Mouse (Mus musculus) retina, postnatal 1 day (tissue): ENCODE measurements around the gene Stim1.

Experiments
- DNase-seq: peaks from one replicate; pipeline ENCODE4 v3.0.0-alpha.2; 2012

Gene Stim1

DNA sequence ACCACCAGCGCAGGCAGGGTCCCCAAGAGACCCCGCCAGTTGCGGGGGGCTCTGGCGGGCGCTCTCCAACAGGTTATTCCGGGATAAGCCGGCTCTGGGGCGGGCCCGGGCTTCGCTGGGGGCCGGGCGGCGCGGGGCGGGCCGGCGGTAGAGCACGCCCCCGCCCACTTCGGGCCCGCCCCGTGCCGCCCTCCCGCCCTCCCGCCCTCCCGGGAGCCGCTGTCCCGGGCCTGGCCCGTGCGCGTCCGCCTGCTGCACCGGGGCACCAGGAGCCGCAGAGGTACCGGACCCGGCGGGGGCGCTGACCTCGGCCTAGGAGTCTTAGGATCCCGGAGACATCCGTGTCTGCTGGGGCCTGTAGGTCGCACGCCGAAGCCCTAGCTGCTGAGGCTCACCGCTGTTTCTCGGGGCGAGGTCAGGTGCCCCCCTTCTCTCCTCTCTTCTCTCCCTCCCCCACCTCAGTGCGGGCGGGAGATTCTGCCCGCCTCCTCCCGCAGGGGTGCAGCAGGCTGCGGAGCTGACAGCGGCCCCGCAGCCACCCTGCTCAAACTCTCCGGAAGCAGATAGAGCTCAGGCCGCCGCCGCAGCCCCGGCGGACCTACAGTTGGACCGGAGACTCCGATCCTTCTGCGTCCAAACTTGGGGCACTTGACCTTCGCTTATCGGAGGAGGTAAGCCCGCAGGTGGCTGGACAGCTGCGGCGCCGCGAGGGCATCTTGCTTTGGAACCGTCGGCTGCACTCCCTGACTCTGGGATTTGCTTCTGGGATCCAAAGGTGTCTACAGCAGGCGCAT lies at the start of gene Stim1:
Gene Stim1, plus strand, starts transcription at position 206 of the 794 bp plus-strand sequence.
- DNase-seq, result peak; percentile 73

DNA sequence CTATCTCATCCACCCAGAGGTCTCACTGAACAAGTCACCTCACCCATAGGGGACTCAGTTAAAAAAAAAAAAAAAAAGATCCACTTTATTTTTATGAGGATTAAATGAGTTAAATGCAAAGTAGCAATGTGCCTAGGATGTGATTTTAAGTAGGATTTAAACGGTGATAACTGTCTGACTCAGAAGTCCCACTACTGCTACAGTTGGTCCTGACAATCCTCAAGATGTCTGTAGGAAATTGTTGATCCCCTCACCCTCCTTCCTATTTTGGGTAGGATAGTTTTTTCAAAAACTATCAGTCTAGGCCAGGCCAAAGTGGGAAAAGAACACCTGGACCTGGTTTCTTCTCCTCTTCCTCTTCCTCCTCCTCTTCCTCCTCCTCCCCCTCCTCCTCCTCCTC lies 45.7 kb upstream of the Stim1 start:
- DNase-seq, result no peak

DNA sequence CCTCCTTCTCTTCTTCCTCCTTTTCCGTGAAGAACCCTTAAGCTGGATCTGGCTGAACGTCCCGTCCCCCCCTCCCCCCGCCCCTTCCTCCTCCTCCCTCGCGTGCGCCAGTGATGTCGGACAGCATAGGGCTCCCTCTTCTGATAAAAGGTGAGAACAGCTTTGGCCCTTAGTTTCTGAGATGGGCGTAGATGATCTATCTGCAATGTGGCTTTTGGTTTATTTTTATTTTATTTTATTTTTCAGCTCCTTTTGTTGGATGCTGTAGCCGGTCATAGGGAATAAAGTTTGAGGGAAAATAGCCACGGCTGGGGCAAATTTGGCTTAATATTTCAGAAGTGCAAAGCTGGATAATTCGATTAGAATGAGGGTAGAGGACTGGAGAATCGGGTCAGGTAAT lies 45.3 kb upstream of the Stim1 start:
- peak; percentile 82 for DNase-seq

DNA sequence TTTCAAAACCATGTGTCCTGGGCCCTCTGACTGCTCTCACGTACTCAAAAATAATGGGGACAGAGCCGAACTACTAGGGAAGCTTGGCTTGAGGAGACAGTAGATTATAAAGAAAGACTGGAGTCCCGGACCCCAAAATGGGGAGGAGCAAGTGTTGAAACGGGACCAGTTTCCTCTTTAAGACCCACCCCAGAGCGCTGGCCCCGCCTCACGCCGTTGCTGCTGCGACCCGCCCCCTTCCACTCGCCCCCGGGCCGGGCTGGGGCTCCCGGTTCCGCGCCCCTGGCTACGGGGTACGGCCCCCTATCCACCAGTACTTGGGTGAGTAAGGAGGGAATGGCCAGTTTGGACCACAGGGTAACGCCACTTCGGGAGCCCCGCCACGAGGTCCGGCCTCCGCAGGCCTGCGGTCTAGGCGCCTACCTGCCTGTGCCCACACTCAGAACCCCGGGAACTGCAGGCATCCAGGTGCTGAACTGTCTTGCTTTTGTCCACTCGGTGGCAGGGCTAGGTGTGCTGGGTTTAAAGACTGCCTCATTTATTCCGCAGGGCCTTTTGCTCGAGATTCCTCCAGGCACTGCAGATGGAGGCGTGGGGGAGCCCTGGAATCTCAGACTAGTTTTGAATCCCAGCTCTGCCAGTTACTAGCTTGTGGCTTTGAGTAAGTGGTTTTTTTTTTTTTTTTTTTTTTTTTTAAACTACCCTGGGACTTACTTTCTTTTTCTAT lies 44.6 kb upstream of the Stim1 start:
- DNase-seq, result peak; percentile 61

DNA sequence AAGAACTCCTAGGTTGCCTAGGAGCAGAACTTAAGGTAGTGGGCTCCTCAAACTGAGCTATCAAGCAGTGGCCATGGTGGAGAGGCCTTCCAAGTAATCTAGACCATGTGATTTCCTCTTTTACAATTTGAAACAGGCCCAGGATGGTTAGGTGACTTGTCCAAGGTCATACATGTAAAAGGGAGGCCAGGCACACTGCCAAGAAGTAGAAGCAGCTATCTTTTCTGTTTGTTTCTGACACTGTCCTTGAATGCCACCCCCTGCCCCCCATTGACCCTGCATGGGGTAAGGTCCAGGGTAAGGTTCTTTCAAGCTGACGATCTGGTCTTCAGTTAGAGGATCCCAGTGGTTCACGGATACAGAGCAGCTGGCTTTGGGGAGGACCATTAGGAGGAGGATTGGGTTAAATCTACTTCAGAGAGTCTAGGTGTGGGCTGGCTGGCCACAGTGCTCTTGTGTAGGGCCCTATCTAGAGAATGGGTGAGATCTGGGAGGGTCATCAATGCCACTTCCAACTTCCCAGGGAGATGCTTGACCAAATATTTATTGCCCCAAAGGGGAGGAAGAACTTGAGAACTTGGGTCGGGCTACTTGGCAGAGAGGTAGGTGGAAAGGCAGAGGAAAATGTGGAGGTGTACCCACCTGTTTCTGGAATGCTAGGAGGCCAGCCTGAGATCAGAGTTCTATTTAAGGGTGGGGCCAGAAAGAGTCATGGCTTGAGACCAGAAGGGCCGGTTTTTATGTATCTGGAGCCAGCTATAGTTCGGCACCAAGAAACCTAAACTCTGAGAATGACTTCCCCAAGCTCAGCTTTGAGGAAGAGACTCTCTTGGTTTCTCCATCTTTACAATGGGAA lies 43.5 kb upstream of the Stim1 start:
- no peak for DNase-seq

DNA sequence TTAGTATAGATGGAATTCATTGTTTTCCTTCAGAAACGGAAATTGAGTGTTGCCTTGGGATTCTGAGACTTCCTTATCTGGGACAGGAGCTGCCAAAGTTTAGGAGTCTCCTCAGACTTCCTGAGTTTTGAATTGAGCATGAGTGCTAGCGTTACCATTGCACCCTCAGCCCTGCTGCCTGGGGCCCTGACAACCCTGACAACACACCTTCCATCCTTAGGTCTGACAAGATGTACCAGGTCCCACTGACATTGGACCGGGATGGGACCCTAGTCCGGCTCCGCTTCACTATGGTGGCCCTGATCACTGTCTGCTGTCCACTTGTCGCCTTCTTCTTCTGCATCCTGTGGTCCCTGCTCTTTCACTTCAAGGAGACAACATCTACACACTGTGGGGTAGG lies 41.6 kb upstream of the Stim1 start:
- no peak for DNase-seq

DNA sequence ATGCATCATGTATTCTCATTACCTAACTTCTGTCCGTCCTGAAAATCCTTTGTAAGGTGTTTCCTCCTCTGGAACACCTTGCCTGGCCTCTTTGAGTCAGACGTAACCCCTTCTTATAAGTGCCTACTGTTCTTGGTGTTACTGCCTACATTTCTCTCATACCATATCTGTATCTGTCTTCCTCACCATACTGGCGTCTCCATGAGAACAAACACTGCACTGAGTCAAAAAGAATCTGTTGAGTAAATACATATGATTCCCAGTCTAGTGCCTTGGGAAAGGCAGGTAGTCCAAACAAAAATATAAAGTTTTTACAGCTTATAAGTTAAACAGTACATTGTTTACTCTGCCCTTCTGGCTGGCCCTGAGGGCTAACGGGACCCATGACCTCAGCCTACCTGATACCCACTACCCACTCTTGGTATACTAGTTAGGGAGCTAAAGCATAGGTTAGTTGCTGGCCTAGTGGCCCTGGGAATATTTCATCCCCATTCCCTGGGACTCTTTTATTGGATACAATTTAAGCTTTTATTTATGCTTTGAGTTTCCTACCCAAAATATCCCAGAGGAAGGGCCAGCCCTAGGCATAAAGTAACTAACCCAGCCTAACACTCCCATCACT lies 39.4 kb upstream of the Stim1 start:
- DNase-seq, result no peak

DNA sequence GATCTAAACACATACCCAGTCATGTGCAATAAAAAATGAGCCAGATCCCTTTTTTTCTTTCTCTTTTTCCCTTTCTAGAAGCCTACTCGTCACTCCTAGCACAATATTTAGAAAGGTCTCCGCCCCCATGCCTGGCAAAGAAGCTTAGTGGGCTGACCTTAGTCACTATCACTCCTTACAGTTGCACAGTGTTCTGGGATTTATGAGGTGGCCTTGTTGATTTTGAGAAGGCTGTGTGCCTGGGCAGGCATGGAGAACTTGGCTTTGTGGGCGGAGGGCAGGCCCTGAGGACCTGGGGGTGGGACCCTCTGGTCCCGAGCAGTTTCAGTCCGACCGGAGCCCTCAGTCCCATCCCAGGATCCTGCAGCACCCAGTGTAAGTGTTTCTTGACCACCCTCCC lies 37.8 kb upstream of the Stim1 start:
- no peak for DNase-seq

DNA sequence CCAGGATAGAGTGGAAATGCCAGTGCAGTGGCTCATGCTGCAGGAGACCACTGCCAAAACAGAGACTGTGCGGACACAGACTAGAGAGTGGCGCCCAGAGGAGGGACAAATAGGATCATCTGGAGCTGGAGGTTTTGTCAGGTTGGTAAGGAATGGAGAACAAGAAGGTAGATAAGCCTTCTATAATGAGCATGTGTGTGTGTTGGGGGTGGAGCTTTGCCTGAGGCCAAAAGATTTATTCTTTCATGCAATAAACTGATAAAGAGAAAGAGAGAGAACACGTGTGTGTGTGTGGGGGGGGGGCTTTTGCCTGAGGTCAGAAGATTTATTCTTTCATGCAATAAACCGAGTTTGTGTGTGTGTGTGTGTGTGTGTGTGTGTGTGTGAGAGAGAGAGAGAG lies 34.5 kb upstream of the Stim1 start:
- no peak for DNase-seq

DNA sequence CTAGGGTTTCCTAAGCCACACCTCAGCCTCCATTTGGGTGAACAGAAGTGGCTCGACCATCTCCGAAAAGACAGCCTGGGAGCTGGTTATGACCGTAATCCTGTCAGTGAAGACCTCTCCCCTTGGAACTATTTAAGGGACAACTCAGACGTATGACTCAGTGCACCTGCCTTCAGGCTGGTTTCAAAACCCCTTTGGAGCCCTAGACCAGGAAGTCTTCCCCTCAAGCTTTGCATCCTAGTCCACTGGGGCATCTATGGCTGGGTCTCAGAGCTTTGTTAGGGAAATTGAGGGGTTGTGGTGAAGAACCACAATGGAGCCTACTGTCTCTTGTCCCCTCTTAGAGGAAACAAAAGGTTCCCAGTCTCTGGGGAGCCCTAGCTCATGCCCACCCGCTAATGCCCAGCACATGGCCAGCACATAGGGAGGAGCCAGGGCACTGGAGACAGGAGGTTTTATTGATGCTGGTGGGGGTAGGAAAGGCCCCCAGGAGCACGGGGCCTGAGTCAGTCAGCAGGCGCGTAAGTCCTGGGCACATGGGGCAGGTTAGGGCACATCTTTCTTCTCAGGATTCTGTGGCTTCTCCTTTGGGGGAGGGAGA lies 28.8 kb upstream of the Stim1 start:
- no peak for DNase-seq

DNA sequence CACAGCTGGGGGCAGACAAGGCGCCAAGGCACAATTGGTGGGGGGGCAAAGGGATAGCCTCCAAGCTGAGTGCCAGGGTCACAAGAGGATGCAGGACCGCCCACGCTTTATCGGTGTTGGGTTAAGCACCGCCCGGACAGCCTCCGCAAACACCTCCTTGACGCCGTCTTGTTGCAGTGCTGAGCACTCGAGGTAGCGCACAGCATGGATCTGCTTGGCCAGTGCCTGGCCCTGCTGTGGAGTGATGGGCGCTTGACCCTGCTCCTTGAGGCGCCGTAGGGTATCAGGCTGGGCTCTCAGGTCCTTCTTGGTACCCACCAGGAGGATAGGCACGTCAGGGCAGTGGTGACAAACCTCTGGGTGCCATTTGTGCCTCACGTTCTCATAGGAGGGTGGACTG lies 28.0 kb upstream of the Stim1 start:
- DNase-seq, result no peak

DNA sequence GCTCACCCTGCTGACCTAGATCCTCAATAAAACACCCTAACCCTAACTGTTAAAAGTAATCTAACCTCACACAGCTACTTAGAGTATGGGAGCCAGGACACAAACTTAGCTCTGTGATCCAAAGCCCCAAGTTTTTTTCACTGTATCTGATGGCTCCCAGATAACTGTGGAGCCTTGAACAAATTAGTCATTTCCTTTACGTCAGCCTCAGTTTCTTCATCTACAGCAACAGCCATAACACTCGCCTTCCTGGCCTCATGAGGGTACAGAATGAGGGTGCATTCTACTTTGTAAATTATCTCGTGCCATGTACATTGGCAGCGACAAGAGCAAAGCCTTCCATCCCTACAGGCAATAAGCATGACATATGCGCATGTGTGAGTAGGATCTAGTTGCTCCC lies 25.2 kb upstream of the Stim1 start:
- no peak for DNase-seq

DNA sequence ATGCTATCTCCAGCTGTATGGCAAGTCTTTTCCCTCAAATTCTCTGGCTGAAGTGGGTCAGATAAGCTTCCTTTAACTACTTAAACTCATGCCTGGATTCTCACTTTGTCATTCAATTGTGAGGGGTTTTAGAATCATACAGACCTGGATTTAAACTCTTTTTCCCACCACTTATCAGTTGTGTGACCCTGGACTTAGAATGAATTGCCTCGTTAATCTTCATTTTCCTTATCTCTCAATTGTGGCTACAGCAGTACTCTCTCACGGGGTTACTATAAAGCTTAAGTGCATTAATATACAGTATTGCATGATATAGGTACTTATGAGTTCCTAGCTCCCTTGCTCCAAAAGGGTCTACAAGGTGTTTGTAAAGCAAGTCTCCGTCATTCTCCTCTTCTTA lies 24.7 kb upstream of the Stim1 start:
- DNase-seq, result no peak

DNA sequence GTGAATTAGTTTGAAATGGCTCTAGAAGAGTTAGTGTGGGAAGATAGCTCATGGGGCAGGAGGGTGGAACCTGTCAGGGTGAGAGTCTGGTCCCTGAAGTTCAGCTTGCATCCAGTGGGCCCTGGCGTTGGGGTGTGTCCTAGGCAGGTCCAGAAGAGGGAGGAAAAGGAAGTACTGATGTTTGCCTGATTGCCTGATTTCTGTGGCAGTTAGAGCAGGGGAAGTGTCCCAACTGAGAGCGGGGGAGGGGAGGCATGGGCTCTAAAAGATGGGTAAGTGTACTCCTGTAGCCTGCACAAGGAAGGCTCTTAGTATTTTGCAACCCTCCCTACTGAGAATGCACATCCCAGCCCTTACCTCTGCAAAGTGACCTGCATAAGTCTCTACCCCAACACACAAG lies 23.7 kb upstream of the Stim1 start:
- DNase-seq, result no peak

DNA sequence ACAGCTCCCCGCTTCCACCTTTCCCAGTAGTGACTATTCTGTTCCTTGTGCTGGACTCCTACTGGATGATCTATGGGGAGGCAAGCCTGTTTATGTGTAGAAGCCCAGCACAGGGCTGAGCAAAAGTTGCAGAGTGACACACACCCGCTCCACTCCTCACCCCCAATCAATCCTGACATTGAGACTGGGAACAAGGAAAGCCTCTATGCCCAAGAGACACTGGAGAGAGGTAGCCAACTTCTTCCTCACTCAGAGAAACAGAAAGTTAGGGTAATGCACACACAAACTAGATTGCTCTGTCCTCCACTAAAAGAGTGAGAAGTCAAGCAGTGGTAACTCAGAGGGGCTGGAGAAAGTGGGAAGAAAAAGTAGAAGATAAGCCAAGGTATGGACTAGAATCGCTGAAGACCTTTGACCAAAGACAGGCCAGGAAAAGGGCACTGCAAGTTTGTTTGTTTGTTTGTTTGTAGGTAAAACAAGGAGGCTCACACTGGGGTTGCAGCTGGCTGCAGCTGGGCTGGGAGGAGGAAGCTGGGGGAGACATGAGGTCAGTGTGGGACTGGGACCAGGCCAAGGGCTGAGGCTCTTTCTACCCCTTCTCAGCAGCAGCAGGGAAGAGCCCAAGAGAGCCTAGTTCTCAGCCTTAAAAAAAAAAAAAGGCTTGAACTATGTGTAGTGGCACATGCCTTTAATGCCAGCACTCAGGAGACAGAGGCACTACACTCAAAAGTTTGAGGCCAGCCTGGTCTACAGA lies 22.6 kb upstream of the Stim1 start:
- DNase-seq, result no peak

DNA sequence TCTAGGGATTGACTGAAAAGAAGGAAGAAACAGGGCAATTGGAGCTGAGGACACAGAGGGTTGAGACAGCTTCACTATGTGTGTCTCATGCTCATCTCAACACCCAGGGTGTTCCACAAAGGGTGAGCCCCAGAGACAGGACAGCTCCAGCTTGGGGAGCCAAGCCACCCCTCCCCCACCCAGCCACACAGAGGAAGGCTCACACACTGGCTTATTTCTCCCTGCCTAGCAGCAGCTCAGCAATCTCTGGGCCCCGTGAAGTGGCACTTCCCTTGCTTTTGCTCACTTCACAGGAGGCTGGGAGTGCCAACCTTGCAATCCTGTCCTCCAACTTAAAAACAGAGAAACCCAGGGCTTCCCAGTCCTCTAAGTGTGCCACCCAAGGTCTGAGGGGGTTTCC lies 21.8 kb upstream of the Stim1 start:
- DNase-seq, result peak; percentile 34

DNA sequence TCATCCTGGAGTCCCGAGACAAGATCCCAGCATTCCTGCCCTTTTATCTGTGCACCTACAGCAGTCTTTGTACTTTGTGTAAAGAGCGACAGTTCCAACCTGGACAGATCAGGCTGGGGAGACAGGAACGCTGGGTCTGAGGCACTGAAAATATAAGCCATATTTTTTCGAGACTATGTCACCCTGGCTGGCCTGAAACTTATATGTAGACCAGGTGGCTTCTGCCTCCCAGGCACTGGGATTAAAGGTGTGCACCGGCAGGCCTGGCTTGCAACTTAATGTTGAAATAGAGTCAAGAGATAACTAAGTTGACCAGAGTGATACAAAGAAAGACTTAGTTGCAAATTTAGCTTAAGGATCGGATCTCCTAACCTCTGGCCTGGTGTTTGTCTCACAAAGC lies 21.3 kb upstream of the Stim1 start:
- no peak for DNase-seq

DNA sequence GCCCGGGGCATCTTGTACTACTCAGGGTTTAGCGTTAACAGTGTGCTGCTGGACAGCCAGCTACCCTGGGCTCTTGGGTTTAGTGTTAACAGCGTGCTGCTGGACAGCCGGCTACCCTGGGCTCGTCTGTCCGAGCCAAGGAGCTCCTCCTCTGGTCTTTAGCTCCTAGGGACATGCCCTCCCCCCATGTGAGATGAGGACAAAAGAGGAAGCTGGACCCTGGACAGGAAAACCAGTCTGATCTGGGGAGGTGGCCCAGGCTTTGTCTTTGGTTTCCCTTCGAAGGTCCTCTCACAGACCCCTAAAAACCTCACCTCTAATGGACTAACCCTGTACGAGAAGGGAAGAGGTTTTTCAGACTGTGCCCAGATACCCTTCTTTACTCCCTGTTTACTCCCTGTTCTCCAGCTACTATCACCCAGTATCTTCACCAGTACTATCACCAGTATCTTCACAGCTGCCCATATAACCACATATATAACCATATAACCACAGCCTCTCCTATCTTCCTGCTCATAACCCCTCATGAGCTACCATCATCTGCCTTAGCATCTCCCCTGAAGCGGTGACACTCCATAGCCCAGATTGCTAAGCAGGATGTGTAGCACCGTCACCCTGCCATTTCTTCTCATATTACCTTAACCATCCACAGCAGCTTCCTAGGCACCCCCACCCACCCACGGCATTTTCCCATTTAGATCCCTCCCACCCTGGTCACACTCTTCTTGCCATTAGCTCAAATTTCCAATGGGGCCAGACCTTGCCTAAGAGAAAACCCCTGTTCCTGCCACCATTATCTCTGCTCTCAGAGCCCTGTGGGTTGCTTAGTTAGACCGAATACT lies 20.4 kb upstream of the Stim1 start:
- no peak for DNase-seq

DNA sequence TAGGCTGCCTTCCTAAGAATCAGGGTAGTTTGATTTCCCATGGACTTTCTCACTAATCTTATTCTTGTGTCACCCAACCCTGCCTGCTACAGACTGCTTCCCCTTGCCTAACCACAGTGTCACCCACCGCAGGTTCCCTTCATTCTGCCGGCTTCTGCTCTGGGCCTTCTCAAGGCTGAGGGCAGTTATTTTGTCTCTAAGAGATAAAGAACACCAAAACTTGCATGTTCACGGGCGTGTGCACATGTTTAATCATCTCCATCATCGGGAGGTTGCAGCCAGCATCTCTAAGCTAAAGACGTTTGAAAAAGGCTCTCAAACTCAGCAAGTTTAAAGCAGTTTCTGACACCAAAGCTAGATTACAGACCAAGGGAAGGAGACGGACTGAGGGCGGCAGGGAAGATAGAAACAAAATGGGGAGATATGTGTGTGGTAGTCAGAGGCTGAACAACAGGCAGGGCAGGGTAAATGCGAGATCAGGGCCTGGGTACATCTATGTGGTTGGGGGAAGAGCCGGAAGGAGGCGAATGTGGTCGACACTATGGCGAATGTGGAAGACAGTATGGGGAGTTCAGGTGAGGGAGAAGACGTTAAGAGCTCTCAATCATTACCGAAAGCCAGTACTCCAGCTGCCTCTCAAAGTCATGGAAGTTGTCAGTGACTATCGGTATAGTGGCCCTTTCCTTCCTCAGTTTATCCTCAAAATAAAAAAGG lies 18.8 kb upstream of the Stim1 start:
- no peak for DNase-seq

DNA sequence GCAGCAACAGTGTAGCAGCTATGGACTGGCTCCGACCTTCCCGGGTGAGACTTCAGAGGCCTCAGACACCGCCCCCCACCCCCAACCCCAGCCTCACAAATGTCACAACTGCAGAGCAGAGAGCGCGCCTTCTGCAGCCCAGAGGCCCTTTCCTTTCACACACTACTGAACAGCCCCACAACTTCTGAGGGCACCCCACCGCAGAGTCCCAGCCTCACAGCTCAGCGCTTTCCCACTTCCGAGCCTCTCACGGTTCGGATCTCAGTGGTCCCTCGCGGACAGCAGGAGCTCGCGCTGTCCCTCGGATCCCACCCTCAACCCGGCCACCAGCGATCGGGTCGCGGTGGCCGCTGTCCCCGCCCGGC lies 18.1 kb upstream of the Stim1 start:
- DNase-seq, result peak; percentile 62
